Mouse (Mus musculus) heart, embryonic 11.5 days (tissue): Measurements from ENCODE around the gene Zfp423. TPM values are rescaled to one million over a fixed set of nuclear protein-coding genes. Genes with fewer than 3 reads are reported as not detected.
A peak's percentile ranks its signal among the peaks of the same experiment; 100 is the strongest.

Experiments
- ATAC-seq: fragments of 200-750 bp; cut with Nextera tagmentation; replicated peaks from 2 replicates; pipeline ENCODE4 v1.8.0; 2017; ENCODE audit warnings: moderate library complexity; ENCODE audit not compliant: insufficient number of reproducible peaks, low FRiP score, low TSS enrichment
- H3K27ac ChIP-seq: fragments of 300-500 bp; sonication (generic); 2 replicates; pipeline ENCODE4 v1.5.1; 2014; ENCODE audit warnings: mild to moderate bottlenecking, low read depth, low read length
- H3K27me3 ChIP-seq: fragments of 300-500 bp; sonication (generic); 2 replicates; pipeline ENCODE4 v1.6.1; 2014; ENCODE audit warnings: mild to moderate bottlenecking, low read length, mixed read lengths; ENCODE audit not compliant: control insufficient read depth, insufficient read depth
- H3K36me3 ChIP-seq: fragments of 300-500 bp; sonication (generic); 2 replicates; pipeline ENCODE4 v1.6.1; 2014; ENCODE audit warnings: mild to moderate bottlenecking, low read length, moderate library complexity, mixed read lengths; ENCODE audit not compliant: control insufficient read depth, insufficient read depth
- H3K4me1 ChIP-seq: fragments of 300-500 bp; sonication (generic); 2 replicates; pipeline ENCODE4 v1.6.1; 2014; ENCODE audit warnings: low read length; ENCODE audit not compliant: control insufficient read depth, insufficient read depth
- H3K4me2 ChIP-seq: fragments of 300-500 bp; sonication (generic); 2 replicates; pipeline ENCODE4 v1.6.1; 2014; ENCODE audit warnings: mild to moderate bottlenecking, moderate library complexity
- H3K4me3 ChIP-seq: fragments of 300-500 bp; sonication (generic); 2 replicates; pipeline ENCODE4 v1.5.1; 2014; ENCODE audit warnings: low read depth, low read length
- H3K9ac ChIP-seq: fragments of 300-500 bp; sonication (generic); 2 replicates; pipeline ENCODE4 v1.6.1; 2014; ENCODE audit warnings: mild to moderate bottlenecking, low read depth, low read length, moderate library complexity
- H3K9me3 ChIP-seq: fragments of 300-500 bp; sonication (generic); replicated peaks from 2 replicates; pipeline ENCODE4 v1.6.1; 2016; ENCODE audit warnings: low read length; ENCODE audit not compliant: control insufficient read depth
- WGBS: fragments of 180-500 bp; shearing (Covaris S2); extraction: QIAGEN DNeasy Blood & Tissue Kit; methylation state at CpG from one replicate; pipeline ENCODE4 v1.1.7; 2014; ENCODE audit not compliant: insufficient replicate concordance; 5-methylcytosine and 5-hydroxymethylcytosine counted together
- polyA plus RNA-seq: library from polyadenylated mRNA; unstranded; fragments of >200 nt; fragmentation: Nextera tagmentation; extraction: Ambion mirVana; gene quantifications from 2 replicates; pipeline ENCODE4 v1.2.1, GENCODE M21; 2014

Gene Zfp423
- polyA plus RNA-seq, 1 experiment from 2014 or later, result 8.2 TPM

DNA sequence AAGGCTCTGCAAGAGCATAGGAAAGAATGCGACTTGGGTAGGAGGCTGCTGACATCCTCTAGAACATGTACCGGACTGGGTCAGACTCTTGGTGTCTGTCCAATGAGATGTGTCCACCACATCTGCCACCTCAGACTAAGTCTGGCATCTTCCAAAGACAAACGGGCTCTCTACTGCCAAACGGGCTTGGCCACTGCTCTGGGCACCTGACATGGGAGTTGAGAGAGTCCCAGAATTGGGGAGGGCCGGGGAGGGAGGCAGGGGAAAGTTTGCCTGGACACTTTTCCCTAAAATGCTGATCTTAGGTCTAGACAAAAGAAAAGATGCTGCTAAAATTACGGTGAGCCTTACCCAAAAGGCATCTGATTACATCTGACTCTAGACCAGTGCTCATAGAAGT, 36.5 kb downstream of the Zfp423 start:
- H3K4me1 ChIP-seq, result peaks cover 4% of the 10 kb centered on the region
- no peak overlapping the region for H3K9ac ChIP-seq
- WGBS, result 71% methylated on average over 6 of the region's 6 CpGs

DNA sequence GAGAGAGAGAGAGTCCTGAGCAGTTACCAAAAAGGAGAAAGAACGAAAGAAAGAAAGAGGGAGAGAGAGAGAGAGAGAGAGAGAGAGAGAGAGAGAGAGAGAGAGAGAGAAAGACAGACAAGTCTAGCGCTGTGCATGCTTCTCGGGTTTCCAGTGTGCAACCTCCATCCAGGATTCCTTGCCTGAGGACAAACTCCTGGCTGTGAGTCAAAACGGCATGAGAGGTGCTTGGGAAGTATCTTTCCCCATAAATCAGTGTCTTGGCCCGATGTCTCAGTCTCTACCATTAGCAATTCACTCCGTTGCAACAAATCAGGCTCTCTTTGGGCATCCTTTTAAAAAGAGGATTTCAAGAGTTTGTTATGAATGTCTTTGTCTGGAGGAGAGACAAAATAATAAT, 36.9 kb downstream of the Zfp423 start:
- Histone ChIP-seq H3K9ac (no peak overlapping the region), H3K9me3 (no peaks in the 10 kb centered on the region), H3K27me3 (no peaks in the 10 kb centered on the region), H3K4me3 (no peak overlapping the region), H3K27ac (no peak overlapping the region), H3K4me1 (peaks cover 8% of the 10 kb centered on the region), H3K36me3 (no peaks in the 10 kb centered on the region), H3K4me2 (no peak overlapping the region)
- WGBS, result 63% methylated on average over 6 of the region's 6 CpGs
- ATAC-seq, result no peak

More for the DNA sequence above, 36.5 kb downstream of the Zfp423 start:
- H3K27ac ChIP-seq, result no peak overlapping the region
- H3K4me3 ChIP-seq, result no peak overlapping the region
- ATAC-seq, result no peak
- no peak overlapping the region for H3K4me2 ChIP-seq
- no peaks in the 10 kb centered on the region for H3K27me3 ChIP-seq
- no peaks in the 10 kb centered on the region for H3K9me3 ChIP-seq
- no peaks in the 10 kb centered on the region for H3K36me3 ChIP-seq

DNA sequence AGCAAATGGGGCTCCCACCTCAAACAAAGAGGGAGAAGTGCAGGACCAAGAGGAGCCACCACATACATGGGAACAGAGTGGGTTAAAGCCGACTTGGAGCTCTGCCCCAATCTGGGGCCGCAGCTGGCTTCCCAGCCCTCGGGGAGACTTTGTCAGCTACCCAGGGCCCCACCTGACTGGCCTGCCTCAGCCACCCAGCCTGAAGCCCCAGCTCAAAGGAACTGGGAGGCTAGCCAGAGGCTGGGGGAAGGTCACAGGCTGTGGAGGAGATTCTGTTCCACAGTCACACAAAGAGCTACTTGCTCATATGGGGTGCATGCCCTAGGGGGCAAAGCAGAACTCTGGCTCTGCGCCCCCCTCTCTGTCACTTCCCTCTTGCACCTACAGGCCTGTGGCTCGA, 41.4 kb downstream of the Zfp423 start:
- ATAC-seq, result no peak
- 47% methylated on average over 5 of the region's 5 CpGs for WGBS
- no peak overlapping the region for H3K4me3 ChIP-seq
- H3K4me2 ChIP-seq, result no peak overlapping the region
- peaks cover 28% of the 10 kb centered on the region for H3K4me1 ChIP-seq
- H3K27ac ChIP-seq, result no peak overlapping the region
- H3K36me3 ChIP-seq, result no peaks in the 10 kb centered on the region
- H3K9ac ChIP-seq, result peak overlapping the region; percentile 16; the same call in 1 of the 2 replicates
- no peaks in the 10 kb centered on the region for H3K9me3 ChIP-seq
- no peaks in the 10 kb centered on the region for H3K27me3 ChIP-seq

DNA sequence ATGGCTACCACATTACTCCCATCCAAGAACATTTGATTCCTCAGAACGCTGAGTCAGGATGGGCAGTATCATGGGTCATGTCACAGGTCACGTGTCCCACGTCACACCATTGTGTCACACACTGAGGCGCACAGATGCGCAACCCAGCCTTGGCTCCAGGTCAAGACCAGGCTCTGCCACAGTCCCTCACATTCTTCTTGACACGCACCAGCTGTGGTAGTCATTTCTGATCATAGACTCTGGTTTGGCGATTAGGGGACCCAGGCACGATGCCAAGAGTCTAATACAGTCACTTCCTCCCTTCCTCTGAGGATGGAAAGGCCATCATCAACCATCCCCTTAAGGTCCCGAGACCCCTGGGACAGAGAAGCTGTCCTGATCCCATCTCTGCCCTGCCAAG, 43.6 kb downstream of the Zfp423 start:
- WGBS, result 63% methylated on average over 9 of the region's 9 CpGs
- Histone ChIP-seq H3K4me1 (peaks cover 28% of the 10 kb centered on the region), H3K27me3 (no peaks in the 10 kb centered on the region), H3K9me3 (no peaks in the 10 kb centered on the region), H3K9ac (no peak overlapping the region), H3K27ac (no peak overlapping the region), H3K4me2 (no peak overlapping the region), H3K4me3 (no peak overlapping the region), H3K36me3 (no peaks in the 10 kb centered on the region)
- ATAC-seq, result no peak

DNA sequence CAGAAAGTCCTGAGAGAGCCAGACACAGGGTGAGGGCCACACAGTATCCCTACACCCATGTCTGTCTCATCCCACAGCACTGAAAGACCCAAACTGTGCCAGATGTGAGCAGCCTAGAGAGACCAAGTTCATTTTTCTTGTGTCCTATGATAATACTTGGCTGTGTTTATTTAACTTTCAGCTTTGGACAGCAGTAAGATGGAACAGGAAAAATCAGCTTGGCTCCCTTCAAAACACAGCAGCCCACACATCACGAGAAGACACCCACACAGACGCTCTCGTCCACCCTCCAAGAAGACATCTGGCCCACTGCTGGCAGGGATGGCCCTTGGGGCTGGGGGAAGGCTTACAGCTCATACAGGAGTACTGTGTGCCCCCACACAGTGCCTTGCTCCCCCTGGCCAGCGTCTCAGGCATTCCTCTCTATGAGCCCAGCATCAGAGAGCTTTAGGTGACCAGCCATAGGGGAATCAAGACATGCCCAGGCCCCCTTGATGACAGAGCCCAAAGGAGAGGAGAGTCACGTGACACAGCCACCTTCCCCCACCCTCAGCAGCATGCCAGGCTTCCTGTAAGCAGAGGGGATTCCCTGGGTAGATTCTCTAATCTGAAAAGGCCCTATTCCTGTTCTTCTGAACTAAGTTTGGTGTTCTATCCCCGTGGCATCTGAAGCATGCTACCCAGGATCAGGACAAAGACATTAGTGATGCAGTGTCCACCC, 45.0 kb downstream of the Zfp423 start:
- Histone ChIP-seq H3K9ac (no peak overlapping the region), H3K9me3 (no peaks in the 10 kb centered on the region), H3K27me3 (no peaks in the 10 kb centered on the region), H3K4me1 (peaks cover 28% of the 10 kb centered on the region), H3K4me2 (no peak overlapping the region), H3K27ac (no peak overlapping the region), H3K36me3 (no peaks in the 10 kb centered on the region), H3K4me3 (no peak overlapping the region)
- ATAC-seq, result no peak; the same call in 1 of the 2 replicates
- 39% methylated on average over 6 of the region's 6 CpGs for WGBS

DNA sequence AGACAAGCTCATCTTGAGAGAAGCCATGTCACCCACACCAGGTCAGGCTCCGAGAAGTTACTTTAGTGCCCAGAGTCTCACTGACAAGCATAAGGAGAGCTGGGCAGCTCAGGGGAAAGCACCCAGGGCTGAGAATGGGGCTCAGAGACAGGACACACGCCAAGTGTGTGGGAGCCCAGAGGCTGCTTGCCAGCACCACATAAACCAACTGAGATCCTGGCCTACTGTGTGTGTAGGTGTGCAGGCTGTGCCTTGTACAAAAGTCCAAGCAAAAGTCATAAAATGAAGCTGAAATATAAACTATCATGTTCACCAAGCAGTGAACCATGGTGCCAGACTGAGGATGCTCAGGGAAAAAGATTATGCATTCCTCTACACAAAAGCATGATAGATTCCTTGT, 50.5 kb downstream of the Zfp423 start:
- no peaks in the 10 kb centered on the region for H3K27me3 ChIP-seq
- WGBS, result 54% methylated on average over 2 of the region's 2 CpGs
- no peak overlapping the region for H3K4me3 ChIP-seq
- H3K27ac ChIP-seq, result no peak overlapping the region
- ATAC-seq, result no peak
- no peak overlapping the region for H3K4me2 ChIP-seq
- H3K9ac ChIP-seq, result no peak overlapping the region
- no peaks in the 10 kb centered on the region for H3K36me3 ChIP-seq
- 0 out of 2 replicates have a peak, but pooled peaks cover 2% of the 10 kb centered on the region for H3K4me1 ChIP-seq
- H3K9me3 ChIP-seq, result no peaks in the 10 kb centered on the region

DNA sequence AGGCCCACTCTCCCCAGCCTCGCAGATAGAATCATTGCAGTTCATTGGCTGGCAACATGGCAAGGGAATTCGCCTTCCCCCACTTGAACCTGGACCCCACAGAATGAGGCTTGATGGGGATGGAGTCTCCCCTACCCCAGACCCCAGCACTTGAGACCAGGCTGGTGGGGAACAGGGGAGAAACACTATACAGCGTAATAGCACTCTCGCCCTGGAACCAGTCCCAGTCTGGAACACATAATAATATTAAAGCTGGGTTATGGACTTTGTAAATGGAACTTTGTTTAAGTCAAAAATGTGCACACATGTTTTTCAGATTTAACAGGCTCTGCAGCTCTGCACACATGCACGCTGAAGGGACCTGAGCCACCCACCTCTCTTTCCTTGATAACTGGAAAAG, 54.0 kb downstream of the Zfp423 start:
- ATAC-seq, result no peak
- no peaks in the 10 kb centered on the region for H3K27me3 ChIP-seq
- no peak overlapping the region for H3K4me3 ChIP-seq
- H3K9me3 ChIP-seq, result no peaks in the 10 kb centered on the region
- H3K36me3 ChIP-seq, result no peaks in the 10 kb centered on the region
- H3K4me1 ChIP-seq, result 0 out of 2 replicates have a peak, but pooled peaks cover 2% of the 10 kb centered on the region
- no peak overlapping the region for H3K9ac ChIP-seq
- H3K27ac ChIP-seq, result no peak overlapping the region
- WGBS, result 86% methylated on average over 5 of the region's 5 CpGs
- H3K4me2 ChIP-seq, result no peak overlapping the region

DNA sequence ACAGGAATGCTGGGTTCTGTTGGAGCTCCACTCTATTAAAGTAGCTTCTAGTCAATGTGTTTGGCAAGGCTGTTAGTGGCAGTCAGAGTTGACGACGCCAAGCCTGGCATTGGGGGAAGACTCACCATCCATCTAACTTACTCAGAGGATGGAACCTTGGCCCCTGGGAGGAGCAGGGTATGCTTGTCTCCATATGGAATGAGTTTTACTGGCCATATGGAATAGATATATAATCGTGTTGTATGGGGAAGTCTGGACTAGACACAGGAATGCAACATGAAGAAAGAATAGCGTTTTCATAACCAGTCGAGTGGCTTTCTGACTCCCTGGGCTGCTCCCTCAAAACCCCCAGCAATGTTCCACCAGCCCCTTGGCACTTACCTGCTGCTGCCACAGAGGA, 55.3 kb downstream of the Zfp423 start:
- no peaks in the 10 kb centered on the region for H3K9me3 ChIP-seq
- H3K4me2 ChIP-seq, result no peak overlapping the region
- no peak overlapping the region for H3K27ac ChIP-seq
- no peak overlapping the region for H3K9ac ChIP-seq
- H3K36me3 ChIP-seq, result no peaks in the 10 kb centered on the region
- H3K27me3 ChIP-seq, result no peaks in the 10 kb centered on the region
- 0 out of 2 replicates have a peak, but pooled peaks cover 2% of the 10 kb centered on the region for H3K4me1 ChIP-seq
- WGBS, result 87% methylated on average over 5 of the region's 5 CpGs
- H3K4me3 ChIP-seq, result no peak overlapping the region
- ATAC-seq, result no peak
